Mouse (Mus musculus): ENCODE data around the gene Tex19.1. TPM values are rescaled to one million over a fixed set of nuclear protein-coding genes. Genes with fewer than 3 reads are reported as not detected.

Tex19.1 gene
- total and polyA plus RNA-seq, 3 experiments = 0.10 to 0.19 TPM; not detected in 1

- no peaks in the 10 kb centered on the region for H3K4me1 ChIP-seq (ENCODE audit: control insufficient read depth in 1 of 2, insufficient read depth in 2 of 2, low read length in 2 of 2)
- TF ChIP-seq CTCF (IDR thresholded peaks at IDR 0.05 in 2 of 3, conservative IDR thresholded peaks at IDR 0.05 in 1 of 3; ENCODE audit: control insufficient read depth in 1 of 3, insufficient read depth in 1 of 3, low read depth in 2 of 3, low read length in 3 of 3, poor library complexity in 1 of 3, severe bottlenecking in 1 of 3) (no peak), MEF2A (IDR thresholded peaks at IDR 0.05; ENCODE audit: extremely low read depth, insufficient replicate concordance, low read depth, low read length, poor library complexity, severe bottlenecking) (no peak), POLR2AphosphoS2 (IDR thresholded peaks at IDR 0.05; ENCODE audit: low read length) (no peak), ETS1 (IDR thresholded peaks at IDR 0.05; ENCODE audit: low read depth, low read length) (no peak)
These were observed 8.3 kb downstream of the Tex19.1 start for GRCm38 (mm10) chr11:121154203-121154602.

GRCm38 (mm10) chr11:121156411-121156891 is 10.5 kb downstream of the Tex19.1 start:
- no peaks in the 10 kb centered on the region; a peak in 1 of 4 replicates for H3K27me3 ChIP-seq (ENCODE audit: control insufficient read depth in 1 of 2, insufficient read depth in 2 of 2, low read length in 2 of 2)
- H3K79me2 ChIP-seq (ENCODE audit: control insufficient read depth, insufficient read depth, low read length, poor library complexity) = no peaks in the 10 kb centered on the region
- TF ChIP-seq TCF12 (IDR thresholded peaks at IDR 0.05; ENCODE audit: low read depth, low read length) = no peak
- no peak for TF ChIP-seq POLR2A (IDR thresholded peaks at IDR 0.05; ENCODE audit: control insufficient read depth in 1 of 2, insufficient read depth in 1 of 2, low read depth in 1 of 2, low read length in 2 of 2, poor library complexity in 1 of 2)
- no peaks in the 10 kb centered on the region for H3K4me1 ChIP-seq (ENCODE audit: control insufficient read depth in 1 of 2, insufficient read depth in 2 of 2, low read length in 2 of 2)
- no peaks in the 10 kb centered on the region for H3K9me3 ChIP-seq (replicated peaks; ENCODE audit: insufficient read depth, low read length)
- no peaks in the 10 kb centered on the region for H3K36me3 ChIP-seq (ENCODE audit: control insufficient read depth in 1 of 2, insufficient read depth in 2 of 2, low read length in 2 of 2)
- no peak overlapping the region for H3K9ac ChIP-seq (ENCODE audit: control insufficient read depth, low read depth, low read length, poor library complexity, severe bottlenecking)
- no peak overlapping the region for H3K27ac ChIP-seq (ENCODE audit: control insufficient read depth, low read depth, low read length)
- H3K4me3 ChIP-seq (ENCODE audit: control insufficient read depth in 1 of 2, insufficient read depth in 1 of 2, low read depth in 2 of 2, low read length in 2 of 2) = no peak overlapping the region
- no peak for DNase-seq (ENCODE audit: low read depth, low spot score)

More at GRCm38 (mm10) chr11:121154203-121154602, 8.3 kb downstream of the Tex19.1 start:
- no peaks in the 10 kb centered on the region for H3K9me3 ChIP-seq (replicated peaks; ENCODE audit: insufficient read depth, low read length)
- no peak overlapping the region for H3K9ac ChIP-seq (ENCODE audit: control insufficient read depth, low read depth, low read length, poor library complexity, severe bottlenecking)
- no peak for DNase-seq (ENCODE audit: low read depth, low spot score)
- no peaks in the 10 kb centered on the region; a peak in 1 of 4 replicates for H3K27me3 ChIP-seq (ENCODE audit: control insufficient read depth in 1 of 2, insufficient read depth in 2 of 2, low read length in 2 of 2)
- no peak overlapping the region for H3K27ac ChIP-seq (ENCODE audit: control insufficient read depth, low read depth, low read length)
- no peak overlapping the region for H3K4me3 ChIP-seq (ENCODE audit: control insufficient read depth in 1 of 2, insufficient read depth in 1 of 2, low read depth in 2 of 2, low read length in 2 of 2)
- H3K79me2 ChIP-seq (ENCODE audit: control insufficient read depth, insufficient read depth, low read length, poor library complexity) = no peaks in the 10 kb centered on the region
- no peaks in the 10 kb centered on the region for H3K36me3 ChIP-seq (ENCODE audit: control insufficient read depth in 1 of 2, insufficient read depth in 2 of 2, low read length in 2 of 2)

- TF ChIP-seq POLR2A (IDR thresholded peaks at IDR 0.05; ENCODE audit: control insufficient read depth in 1 of 2, insufficient read depth in 1 of 2, low read depth in 1 of 2, low read length in 2 of 2, poor library complexity in 1 of 2) (no peak), GATA1 (IDR thresholded peaks at IDR 0.05; ENCODE audit: low read depth, low read length) (no peak), HCFC1 (IDR thresholded peaks at IDR 0.05; ENCODE audit: low read depth, low read length) (no peak), NELFE (IDR thresholded peaks at IDR 0.05; ENCODE audit: low read depth, low read length) (no peak), MAFK (IDR thresholded peaks at IDR 0.05; ENCODE audit: borderline replicate concordance, low read depth, low read length) (no peak), UBTF (IDR thresholded peaks at IDR 0.05; ENCODE audit: borderline replicate concordance, insufficient read depth, low read depth, low read length) (no peak)
- Histone ChIP-seq H3K36me3 (ENCODE audit: control insufficient read depth in 1 of 2, insufficient read depth in 2 of 2, low read length in 2 of 2) (no peaks in the 10 kb centered on the region), H3K9ac (ENCODE audit: control insufficient read depth, low read depth, low read length, poor library complexity, severe bottlenecking) (no peak within 1 kb of the TSS), H3K4me3 (ENCODE audit: control insufficient read depth in 1 of 2, insufficient read depth in 1 of 2, low read depth in 2 of 2, low read length in 2 of 2) (no peak within 1 kb of the TSS), H3K4me1 (ENCODE audit: control insufficient read depth in 1 of 2, insufficient read depth in 2 of 2, low read length in 2 of 2) (no peaks in the 10 kb centered on the region), H3K27me3 (ENCODE audit: control insufficient read depth in 1 of 2, insufficient read depth in 2 of 2, low read length in 2 of 2) (peaks cover 1 to 5% of the 10 kb centered on the region in 2 experiments), H3K27ac (ENCODE audit: control insufficient read depth, low read depth, low read length) (no peak within 1 kb of the TSS), H3K9me3 (replicated peaks; ENCODE audit: insufficient read depth, low read length) (no peaks in the 10 kb centered on the region), H3K79me2 (ENCODE audit: control insufficient read depth, insufficient read depth, low read length, poor library complexity) (no peaks in the 10 kb centered on the region)
- no peak for DNase-seq (ENCODE audit: low read depth, low spot score)
These were observed 14.0 kb downstream of the Tex19.1 start, which contains the start of gene Uts2r for GRCm38 (mm10) chr11:121159971-121160370. TSS of gene Uts2r (plus strand) at chr11:121160271.
